Mouse (Mus musculus): ENCODE data around the gene Chrd.

DNA sequence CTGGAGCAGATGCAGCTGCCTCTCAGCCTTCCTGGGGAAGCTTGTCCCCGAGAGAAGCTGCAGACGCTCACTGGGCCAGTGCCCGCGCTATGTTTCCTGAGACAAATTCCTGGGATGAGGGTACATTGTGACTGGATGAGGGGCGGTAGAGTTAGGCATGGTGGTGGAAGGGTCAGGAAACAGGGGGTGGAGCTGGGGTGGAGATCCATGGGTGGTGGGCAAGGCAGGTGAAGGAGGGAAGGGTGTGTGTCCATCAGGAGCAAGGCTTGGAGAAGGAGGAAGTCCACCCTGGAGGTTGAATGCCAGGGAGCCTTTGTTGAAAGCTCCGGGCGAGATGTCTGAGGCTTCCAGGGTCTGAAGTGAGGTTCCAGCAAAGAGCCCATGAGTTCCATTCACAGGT, 7.6 kb upstream of the Chrd start:
- TF ChIP-seq CTCF (IDR thresholded peaks at IDR 0.05; ENCODE audit: borderline replicate concordance, insufficient read depth, low read depth, low read length) (no peak), POLR2A (IDR thresholded peaks at IDR 0.05; ENCODE audit: borderline replicate concordance, insufficient read depth, low read length) (no peak)
